In the genomic region with DNA sequence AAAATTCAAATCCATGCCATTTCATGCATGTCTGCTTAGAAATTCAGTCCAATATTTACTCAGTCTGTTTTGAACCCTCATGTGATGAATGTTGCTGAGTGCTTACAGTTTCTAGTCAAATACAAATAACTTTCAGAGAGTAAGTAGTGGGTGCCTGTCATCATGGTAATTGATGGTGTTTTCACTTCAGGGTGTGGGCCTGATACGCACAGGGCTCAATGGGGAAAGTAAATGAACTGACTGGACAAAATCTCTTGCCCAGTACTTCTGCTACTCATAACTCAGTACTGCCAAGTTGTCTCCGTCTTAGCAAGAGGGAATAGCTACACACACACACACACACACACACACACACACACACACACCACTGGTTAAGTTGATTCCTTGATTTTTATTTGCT, we compare ENCODE assay signal across 16 mouse cellular contexts.
DNase-seq lines count a peak whose midpoint lies in the region; ATAC-seq and TF ChIP-seq lines count a peak whose summit lies in the region.
"Had no signal": no experiment of that assay in that cellular context is flagged by ENCODE, and none has a peak within 500 bp of the region (broad histone marks: within the 10 kb centered on the region; RNA-seq: fewer than 3 reads in every experiment).

No protein-coding gene starts in this region.

- intact Hi-C loops in heart, postnatal 36 days (cut with DNase I): no loop called here

- peak overlapping the region; percentile 73 for H3K27ac ChIP-seq in heart, embryonic 16.5 days (ENCODE audit: low read length)
- 0 out of 2 replicates have a peak overlapping the region, but pooled peaks have one; percentile 23 for H3K27ac ChIP-seq in neural tube, embryonic 15.5 days (replicated peaks)
- no peak overlapping the region for H3K27ac ChIP-seq in stomach, postnatal 0 days (replicated peaks)
- H3K27ac ChIP-seq: forebrain, embryonic 12.5 days; kidney, embryonic 15.5 days; neural tube, embryonic 12.5 days had no signal

- TF ChIP-seq CTCF in stomach, postnatal 0 days (IDR thresholded peaks at IDR 0.05; ENCODE audit: low read depth): no peak

- peak; percentile 70 for DNase-seq in heart, adult 11 months
- DNase-seq in heart, postnatal 36 days: no peak
- no peak for DNase-seq in heart, adult 9 months (ENCODE audit: low spot score in 2 of 2)
- DNase-seq in neural tube, embryonic 10.5 days (ENCODE audit: extremely low spot score, low spot score): no peak
- no peak for DNase-seq in stomach, postnatal 0 days (ENCODE audit: low spot score)
- no peak for DNase-seq in layer of hippocampus, adult 9-11 months
- DNase-seq: gastrocnemius, postnatal 10 days; lung, adult 2 months; right cerebral cortex, adult 18-20 months had no signal

- H3K9ac ChIP-seq in heart, embryonic 16.5 days (ENCODE audit: low read length): no peak overlapping the region
- H3K9ac ChIP-seq in neural tube, embryonic 15.5 days (replicated peaks): no peak overlapping the region
- H3K9ac ChIP-seq in stomach, postnatal 0 days (ENCODE audit: low read length): no peak overlapping the region
- H3K9ac ChIP-seq: forebrain, embryonic 12.5 days; kidney, embryonic 15.5 days; neural tube, embryonic 12.5 days had no signal

- WGBS in heart, embryonic 16.5 days: 21% methylated on average over 2 of the region's 2 CpGs
- 31% methylated on average over 2 of the region's 2 CpGs for WGBS in neural tube, embryonic 15.5 days
- 27% methylated on average over 2 of the region's 2 CpGs for WGBS in stomach, postnatal 0 days

- H3K9me3 ChIP-seq in heart, embryonic 16.5 days (replicated peaks; ENCODE audit: control insufficient read depth, low read length): no peaks in the 10 kb centered on the region
- H3K9me3 ChIP-seq in neural tube, embryonic 15.5 days (replicated peaks): no peaks in the 10 kb centered on the region
- no peaks in the 10 kb centered on the region for H3K9me3 ChIP-seq in stomach, postnatal 0 days (ENCODE audit: control insufficient read depth, low read length)
- H3K9me3 ChIP-seq: forebrain, embryonic 12.5 days; kidney, embryonic 15.5 days; neural tube, embryonic 12.5 days had no signal

- no peaks in the 10 kb centered on the region for H3K36me3 ChIP-seq in heart, embryonic 16.5 days (ENCODE audit: control insufficient read depth, insufficient read depth)
- no peaks in the 10 kb centered on the region for H3K36me3 ChIP-seq in neural tube, embryonic 15.5 days
- H3K36me3 ChIP-seq in stomach, postnatal 0 days (ENCODE audit: control insufficient read depth, insufficient read depth, low read length): no peaks in the 10 kb centered on the region; the same call in 1 of the 2 replicates
- H3K36me3 ChIP-seq: forebrain, embryonic 12.5 days; neural tube, embryonic 12.5 days had no signal

- H3K27me3 ChIP-seq in heart, embryonic 16.5 days (ENCODE audit: control insufficient read depth, insufficient read depth, low read length): no peaks in the 10 kb centered on the region
- no peaks in the 10 kb centered on the region for H3K27me3 ChIP-seq in neural tube, embryonic 15.5 days (replicated peaks)
- H3K27me3 ChIP-seq in stomach, postnatal 0 days (ENCODE audit: control insufficient read depth, insufficient read depth, low read length): no peaks in the 10 kb centered on the region
- H3K27me3 ChIP-seq: kidney, embryonic 15.5 days; neural tube, embryonic 12.5 days had no signal

- no peak for TF ChIP-seq EP300 in stomach, postnatal 0 days (optimal IDR thresholded peaks at IDR 0.05)

- no peak for ATAC-seq in heart, embryonic 16.5 days (replicated peaks; ENCODE audit: extremely low read depth, insufficient read depth, low FRiP score)
- no peak for ATAC-seq in neural tube, embryonic 15.5 days (ENCODE audit: low FRiP score)
- ATAC-seq in stomach, postnatal 0 days (ENCODE audit: low FRiP score, low TSS enrichment): peak; percentile 81
- ATAC-seq: CD4-positive, CD25-positive, alpha-beta regulatory T cell, adult 4 months had no signal

- H3K4me1 ChIP-seq in heart, embryonic 16.5 days (ENCODE audit: control insufficient read depth, insufficient read depth, low read length): peaks cover 29% of the 10 kb centered on the region
- H3K4me1 ChIP-seq in neural tube, embryonic 15.5 days: peaks cover 36% of the 10 kb centered on the region
- H3K4me1 ChIP-seq in stomach, postnatal 0 days (replicated peaks; ENCODE audit: control insufficient read depth, insufficient read depth): peaks cover 3% of the 10 kb centered on the region; the same call in 1 of the 2 replicates

- H3K4me2 ChIP-seq in heart, embryonic 16.5 days (ENCODE audit: low read depth, low read length): peak overlapping the region; percentile 22; the same call in 1 of the 2 replicates
- no peak overlapping the region for H3K4me2 ChIP-seq in neural tube, embryonic 15.5 days
- no peak overlapping the region for H3K4me2 ChIP-seq in stomach, postnatal 0 days (replicated peaks; ENCODE audit: low read depth)
- H3K4me2 ChIP-seq: forebrain, embryonic 12.5 days; kidney, embryonic 15.5 days; liver, embryonic 11.5 days; neural tube, embryonic 12.5 days had no signal

- H3K4me3 ChIP-seq in heart, embryonic 16.5 days (ENCODE audit: low read length): no peak overlapping the region
- H3K4me3 ChIP-seq in neural tube, embryonic 15.5 days (replicated peaks): no peak overlapping the region
- H3K4me3 ChIP-seq in stomach, postnatal 0 days (ENCODE audit: low read depth, low read length): no peak overlapping the region
- H3K4me3 ChIP-seq: forebrain, embryonic 12.5 days; kidney, embryonic 15.5 days; neural tube, embryonic 12.5 days had no signal
